Mouse (Mus musculus) neural tube, postnatal 0 days (tissue): ENCODE measurements around the gene Prkch. TPM values are rescaled to one million over a fixed set of nuclear protein-coding genes. Genes with fewer than 3 reads are reported as not detected.

Source experiments
- polyA plus RNA-seq: library from polyadenylated mRNA; unstranded; fragments of >200 nt; fragmentation: Nextera tagmentation; extraction: Ambion mirVana; gene quantifications from 2 replicates; pipeline ENCODE4 v1.2.1, GENCODE M21; 2015

The Prkch gene
- 8.9 and 9.8 TPM in 2 replicates for polyA plus RNA-seq

GRCm38 (mm10) chr12:73584610-73585240 lies at the start of gene Prkch:
TSS of gene Prkch (plus strand) at chr12:73584796.

GRCm38 (mm10) chr12:73546086-73546711 lies 38.4 kb upstream of the Prkch start, which contains the start of gene Tmem30b:
TSS of gene Tmem30b (minus strand) at chr12:73546392.

Other genes starting within 250 kb of the Prkch start
- gene Tmem30b, start 38.4 kb upstream of the Prkch start, polyA plus RNA-seq: 0.37 and 0.52 TPM in 2 replicates